Mouse (Mus musculus): ENCODE data around the gene Gm21913. TPM values are rescaled to one million over a fixed set of nuclear protein-coding genes. Genes with fewer than 3 reads are reported as not detected.
"Not testable (repeated sequence)": the region's sequence is repeated elsewhere in the genome, so short reads cannot be mapped to it uniquely, and the experiment has no call there.

Gm21913 gene
- polyA plus RNA-seq (2014; fragmentation: Nextera tagmentation; extraction: Ambion mirVana), result not detected in 2 replicates

DNA sequence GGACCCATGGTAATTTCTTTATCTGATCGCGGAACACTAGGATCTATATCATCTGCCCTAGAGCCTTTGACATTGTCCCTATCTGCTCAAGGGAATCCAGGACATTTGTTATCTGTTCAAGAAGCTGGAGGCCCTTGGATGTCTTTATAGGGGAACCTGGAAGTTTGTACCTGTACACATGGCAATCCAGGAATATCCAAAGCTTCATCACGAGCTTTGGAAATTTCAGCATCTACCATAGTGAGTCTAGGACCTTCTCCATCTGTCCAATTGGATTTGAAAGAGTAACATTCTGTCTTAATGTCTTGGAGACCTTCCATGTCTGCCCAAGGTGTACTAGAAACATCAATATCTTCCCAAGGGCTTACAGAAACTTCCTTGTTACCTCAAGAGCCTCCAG is at the start of gene Gm21913:
Gm21913 (plus strand) TSS at position 301 of the 400 bp plus-strand sequence.
- not testable (repeated sequence) for H3K27me3 ChIP-seq (ENCODE audit: control insufficient read depth, insufficient read depth, low read length); H3K4me2 ChIP-seq (replicated peaks; ENCODE audit: low read depth, low read length); H3K9ac ChIP-seq (ENCODE audit: low read depth, low read length); H3K27ac ChIP-seq (ENCODE audit: low read depth, low read length); ATAC-seq (ENCODE audit: low FRiP score, low TSS enrichment); H3K36me3 ChIP-seq (ENCODE audit: control insufficient read depth, insufficient read depth, low read length); H3K9me3 ChIP-seq (ENCODE audit: control insufficient read depth, low read length); H3K4me3 ChIP-seq (ENCODE audit: low read length); H3K4me1 ChIP-seq (ENCODE audit: control insufficient read depth, insufficient read depth, low read length)
- WGBS, result no CpG with 5 or more reads among the region's 3 CpGs

Other genes starting within 250 kb of the Gm21913 start
- gene Gm29110, start 153.4 kb upstream of the Gm21913 start, polyA plus RNA-seq (2014; fragmentation: Nextera tagmentation; extraction: Ambion mirVana), result not detected in 2 replicates